Mouse (Mus musculus): ENCODE measurements around the gene 4933415A04Rik. TPM values are rescaled to one million over a fixed set of nuclear protein-coding genes. Genes with fewer than 3 reads are reported as not detected.

4933415A04Rik gene
- polyA plus RNA-seq, 1 experiment, result not detected

GRCm38 (mm10) chr11:43565852-43566251 lies 21.0 kb upstream of the 4933415A04Rik start:
- Histone ChIP-seq H3K79me2 (ENCODE audit: control insufficient read depth, insufficient read depth) (no peaks in the 10 kb centered on the region), H3K4me2 (ENCODE audit: low read depth) (no peak overlapping the region), H3ac (ENCODE audit: control insufficient read depth, insufficient read length) (no peak overlapping the region), H3K4me3 (no peak overlapping the region), H3K36me3 (ENCODE audit: control insufficient read depth, insufficient read depth) (no peaks in the 10 kb centered on the region), H3K27me3 (ENCODE audit: control insufficient read depth, insufficient read depth, insufficient read length) (no peaks in the 10 kb centered on the region)
- TF ChIP-seq MAX (IDR thresholded peaks at IDR 0.05; ENCODE audit: low read depth) (no peak), REST (IDR thresholded peaks at IDR 0.05; ENCODE audit: insufficient read depth, insufficient read length) (no peak), CEBPB (IDR thresholded peaks at IDR 0.05; ENCODE audit: insufficient read depth, poor library complexity, severe bottlenecking) (no peak), E2F4 (IDR thresholded peaks at IDR 0.05; ENCODE audit: insufficient read depth) (no peak), TCF3 (IDR thresholded peaks at IDR 0.05; ENCODE audit: insufficient read length, low read depth) (no peak)

- no peaks in the 10 kb centered on the region for H3K36me3 ChIP-seq (ENCODE audit: control insufficient read depth, insufficient read depth)
- H3ac ChIP-seq (ENCODE audit: control insufficient read depth, insufficient read length), result no peak overlapping the region
- H3K4me3 ChIP-seq, result no peak overlapping the region
- TF ChIP-seq USF1 (IDR thresholded peaks at IDR 0.05; ENCODE audit: low read depth), result no peak
- no peak for TF ChIP-seq MYOD1 (IDR thresholded peaks at IDR 0.05; ENCODE audit: control insufficient read depth in 1 of 3, insufficient read length in 2 of 3, low read depth in 2 of 3)
- no peak for TF ChIP-seq POLR2A (IDR thresholded peaks at IDR 0.05; ENCODE audit: insufficient read length, low read depth)
- no peak for TF ChIP-seq E2F4 (IDR thresholded peaks at IDR 0.05; ENCODE audit: insufficient read depth)
- TF ChIP-seq TCF3 (IDR thresholded peaks at IDR 0.05; ENCODE audit: insufficient read length, low read depth), result no peak
- no peak for TF ChIP-seq MYOG (IDR thresholded peaks at IDR 0.05; ENCODE audit: control insufficient read depth in 1 of 3, insufficient read depth in 1 of 3, insufficient read length in 2 of 3, low read depth in 2 of 3)
- no peak for TF ChIP-seq CEBPB (IDR thresholded peaks at IDR 0.05; ENCODE audit: insufficient read depth, poor library complexity, severe bottlenecking)
- TF ChIP-seq SRF (IDR thresholded peaks at IDR 0.05; ENCODE audit: control insufficient read depth, insufficient read length, low read depth), result no peak
- TF ChIP-seq REST (IDR thresholded peaks at IDR 0.05; ENCODE audit: insufficient read depth, insufficient read length), result no peak
- no peak for TF ChIP-seq MAX (IDR thresholded peaks at IDR 0.05; ENCODE audit: low read depth)
- H3K4me2 ChIP-seq (ENCODE audit: low read depth), result no peak overlapping the region
- H3K27me3 ChIP-seq (ENCODE audit: control insufficient read depth, insufficient read depth, insufficient read length), result no peaks in the 10 kb centered on the region
- no peaks in the 10 kb centered on the region for H3K79me2 ChIP-seq (ENCODE audit: control insufficient read depth, insufficient read depth)
Observed at GRCm38 (mm10) chr11:43566696-43567095, 20.1 kb upstream of the 4933415A04Rik start.

- Histone ChIP-seq H3K27me3 (ENCODE audit: control insufficient read depth, insufficient read depth, insufficient read length) (no peaks in the 10 kb centered on the region), H3K4me3 (no peak overlapping the region), H3K36me3 (ENCODE audit: control insufficient read depth, insufficient read depth) (no peaks in the 10 kb centered on the region), H3ac (ENCODE audit: control insufficient read depth, insufficient read length) (no peak overlapping the region), H3K4me2 (ENCODE audit: low read depth) (no peak overlapping the region), H3K79me2 (ENCODE audit: control insufficient read depth, insufficient read depth) (no peaks in the 10 kb centered on the region)
- no peak for TF ChIP-seq REST (IDR thresholded peaks at IDR 0.05; ENCODE audit: insufficient read depth, insufficient read length)
- no peak for TF ChIP-seq USF1 (IDR thresholded peaks at IDR 0.05; ENCODE audit: low read depth)
- no peak for TF ChIP-seq POLR2A (IDR thresholded peaks at IDR 0.05; ENCODE audit: insufficient read length, low read depth)
- no peak for TF ChIP-seq TCF12 (IDR thresholded peaks at IDR 0.05; ENCODE audit: insufficient read depth, poor library complexity, severe bottlenecking)
- TF ChIP-seq CEBPB (IDR thresholded peaks at IDR 0.05; ENCODE audit: insufficient read depth, poor library complexity, severe bottlenecking), result no peak
- TF ChIP-seq SRF (IDR thresholded peaks at IDR 0.05; ENCODE audit: control insufficient read depth, insufficient read length, low read depth), result no peak
- TF ChIP-seq MYOG (IDR thresholded peaks at IDR 0.05; ENCODE audit: control insufficient read depth in 1 of 3, insufficient read depth in 1 of 3, insufficient read length in 2 of 3, low read depth in 2 of 3), result no peak
Observed at GRCm38 (mm10) chr11:43568263-43568662, 18.6 kb upstream of the 4933415A04Rik start.

- H3K4me3 ChIP-seq, result no peak overlapping the region
- no peaks in the 10 kb centered on the region for H3K27me3 ChIP-seq (ENCODE audit: control insufficient read depth, insufficient read depth, insufficient read length)
- no peaks in the 10 kb centered on the region for H3K36me3 ChIP-seq (ENCODE audit: control insufficient read depth, insufficient read depth)
- no peaks in the 10 kb centered on the region for H3K79me2 ChIP-seq (ENCODE audit: control insufficient read depth, insufficient read depth)
- no peak for TF ChIP-seq MYOG (IDR thresholded peaks at IDR 0.05; ENCODE audit: control insufficient read depth in 1 of 3, insufficient read depth in 1 of 3, insufficient read length in 2 of 3, low read depth in 2 of 3)
- no peak overlapping the region for H3ac ChIP-seq (ENCODE audit: control insufficient read depth, insufficient read length)
- H3K4me2 ChIP-seq (ENCODE audit: low read depth), result no peak overlapping the region
Observed at GRCm38 (mm10) chr11:43569188-43569587, 17.7 kb upstream of the 4933415A04Rik start.

- Histone ChIP-seq H3K27me3 (ENCODE audit: control insufficient read depth, insufficient read depth, insufficient read length) (no peaks in the 10 kb centered on the region), H3K36me3 (ENCODE audit: control insufficient read depth, insufficient read depth) (no peaks in the 10 kb centered on the region), H3K79me2 (ENCODE audit: control insufficient read depth, insufficient read depth) (no peaks in the 10 kb centered on the region), H3K4me3 (no peak overlapping the region), H3ac (ENCODE audit: control insufficient read depth, insufficient read length) (no peak overlapping the region), H3K4me2 (ENCODE audit: low read depth) (no peak overlapping the region)
- TF ChIP-seq POLR2AphosphoS2 (IDR thresholded peaks at IDR 0.05; ENCODE audit: insufficient read length, low read depth) (no peak), MAX (IDR thresholded peaks at IDR 0.05; ENCODE audit: low read depth) (no peak), SRF (IDR thresholded peaks at IDR 0.05; ENCODE audit: control insufficient read depth, insufficient read length, low read depth) (no peak), TCF3 (IDR thresholded peaks at IDR 0.05; ENCODE audit: insufficient read length, low read depth) (no peak), MYOG (IDR thresholded peaks at IDR 0.05; ENCODE audit: control insufficient read depth in 1 of 3, insufficient read depth in 1 of 3, insufficient read length in 2 of 3, low read depth in 2 of 3) (no peak), MYOD1 (IDR thresholded peaks at IDR 0.05; ENCODE audit: control insufficient read depth in 1 of 3, insufficient read length in 2 of 3, low read depth in 2 of 3) (no peak)
Observed at GRCm38 (mm10) chr11:43569595-43569994, 17.2 kb upstream of the 4933415A04Rik start.

GRCm38 (mm10) chr11:43575061-43575375 lies 11.8 kb upstream of the 4933415A04Rik start:
- Histone ChIP-seq H3K36me3 (ENCODE audit: control insufficient read depth, insufficient read depth) (no peaks in the 10 kb centered on the region), H3K79me2 (ENCODE audit: control insufficient read depth, insufficient read depth) (no peaks in the 10 kb centered on the region), H3K27me3 (ENCODE audit: control insufficient read depth, insufficient read depth, insufficient read length) (peaks cover 9% of the 10 kb centered on the region), H3ac (ENCODE audit: control insufficient read depth, insufficient read length) (no peak overlapping the region), H3K4me3 (no peak overlapping the region), H3K4me2 (ENCODE audit: low read depth) (no peak overlapping the region)
- no peak for TF ChIP-seq CEBPB (IDR thresholded peaks at IDR 0.05; ENCODE audit: insufficient read depth, poor library complexity, severe bottlenecking)
- no peak for TF ChIP-seq TCF3 (IDR thresholded peaks at IDR 0.05; ENCODE audit: insufficient read length, low read depth)
- TF ChIP-seq SRF (IDR thresholded peaks at IDR 0.05; ENCODE audit: control insufficient read depth, insufficient read length, low read depth), result no peak
- TF ChIP-seq REST (IDR thresholded peaks at IDR 0.05; ENCODE audit: insufficient read depth, insufficient read length), result no peak
- no peak for TF ChIP-seq TCF12 (IDR thresholded peaks at IDR 0.05; ENCODE audit: insufficient read depth, poor library complexity, severe bottlenecking)
- no peak for TF ChIP-seq E2F4 (IDR thresholded peaks at IDR 0.05; ENCODE audit: insufficient read depth)
- no peak for TF ChIP-seq MYOD1 (IDR thresholded peaks at IDR 0.05; ENCODE audit: control insufficient read depth in 1 of 3, insufficient read length in 2 of 3, low read depth in 2 of 3)
- TF ChIP-seq USF1 (IDR thresholded peaks at IDR 0.05; ENCODE audit: low read depth), result no peak
- TF ChIP-seq MYOG (IDR thresholded peaks at IDR 0.05; ENCODE audit: control insufficient read depth in 1 of 3, insufficient read depth in 1 of 3, insufficient read length in 2 of 3, low read depth in 2 of 3), result no peak
- no peak for TF ChIP-seq POLR2AphosphoS2 (IDR thresholded peaks at IDR 0.05; ENCODE audit: insufficient read length, low read depth)
